Mouse (Mus musculus): ENCODE measurements at regions not wholly inside any gene's neighbourhood (a gene's known extent, or its start where the extent isn't known, plus 50 kb on each side); places are given as distances from the start of the nearest gene placed in this dataset.
A peak's percentile ranks its signal among the peaks of the same experiment; 100 is the strongest.

DNA sequence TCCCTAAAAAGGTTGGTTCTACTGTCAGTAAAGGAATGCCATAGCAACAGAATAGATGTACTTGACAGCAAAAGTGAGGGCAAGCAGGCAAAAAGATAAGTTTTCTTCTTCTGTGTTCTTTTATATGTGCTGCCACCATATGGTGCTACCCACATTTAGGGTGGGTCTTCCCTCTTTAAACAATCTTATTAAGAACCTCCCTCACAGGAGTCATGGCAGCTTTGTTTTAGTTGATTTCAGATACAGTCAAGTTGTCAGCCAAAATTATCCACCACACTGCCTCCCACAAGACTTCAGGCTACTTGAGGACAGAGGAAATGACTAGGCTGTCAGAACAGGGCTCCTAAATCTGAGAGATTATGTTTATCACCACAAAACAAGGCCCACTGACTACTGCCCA is 232.3 kb downstream of the Eepd1 start:
- Histone ChIP-seq H3K9ac (replicated peaks) (no peak overlapping the region), H3K9me3 (ENCODE audit: control insufficient read depth, low read length) (no peaks in the 10 kb centered on the region), H3K27me3 (ENCODE audit: control insufficient read depth, insufficient read depth, low read length) (no peaks in the 10 kb centered on the region), H3K36me3 (replicated peaks; ENCODE audit: control insufficient read depth, insufficient read depth, low read depth) (no peaks in the 10 kb centered on the region), H3K27ac (no peak overlapping the region), H3K4me1 (replicated peaks; ENCODE audit: control insufficient read depth in 2 of 2, insufficient read depth in 2 of 2, low read length in 1 of 2) (no peaks in the 10 kb centered on the region), H3K4me3 (ENCODE audit: insufficient read depth in 1 of 2, low read depth in 2 of 2, low read length in 2 of 2) (no peak overlapping the region), H3K4me2 (ENCODE audit: low read depth) (no peak overlapping the region)
- TF ChIP-seq CTCF (IDR thresholded peaks at IDR 0.05; ENCODE audit: low read depth) (no peak), EP300 (IDR thresholded peaks at IDR 0.05; ENCODE audit: low read depth) (no peak)
- ATAC-seq (ENCODE audit: insufficient read depth) (no peak), DNase-seq (ENCODE audit: low read depth in 3 of 3, low spot score in 3 of 3) (no peak)

- TF ChIP-seq EP300 (IDR thresholded peaks at IDR 0.05; ENCODE audit: low read depth) (no peak), CTCF (IDR thresholded peaks at IDR 0.05; ENCODE audit: low read depth) (peak; percentile 5; the same call in 1 of the 2 replicates)
- H3K27ac ChIP-seq = no peak overlapping the region
- H3K9ac ChIP-seq (replicated peaks) = no peak overlapping the region
- H3K36me3 ChIP-seq (replicated peaks; ENCODE audit: control insufficient read depth, insufficient read depth, low read depth) = no peaks in the 10 kb centered on the region
- H3K4me3 ChIP-seq (ENCODE audit: insufficient read depth in 1 of 2, low read depth in 2 of 2, low read length in 2 of 2) = no peak overlapping the region
- 40% methylated on average over 6 of the region's 6 CpGs for WGBS (ENCODE audit: insufficient replicate concordance)
- ATAC-seq (ENCODE audit: insufficient read depth) (no peak), DNase-seq (ENCODE audit: low read depth in 3 of 3, low spot score in 3 of 3) (no peak)
- H3K9me3 ChIP-seq (ENCODE audit: control insufficient read depth, low read length) = no peaks in the 10 kb centered on the region
- no peaks in the 10 kb centered on the region for H3K27me3 ChIP-seq (ENCODE audit: control insufficient read depth, insufficient read depth, low read length)
- no peaks in the 10 kb centered on the region for H3K4me1 ChIP-seq (replicated peaks; ENCODE audit: control insufficient read depth in 2 of 2, insufficient read depth in 2 of 2, low read length in 1 of 2)
- no peak overlapping the region for H3K4me2 ChIP-seq (ENCODE audit: low read depth)
Observed at GRCm38 (mm10) chr9:25744162-25744561, 262.8 kb downstream of the Eepd1 start.

DNA sequence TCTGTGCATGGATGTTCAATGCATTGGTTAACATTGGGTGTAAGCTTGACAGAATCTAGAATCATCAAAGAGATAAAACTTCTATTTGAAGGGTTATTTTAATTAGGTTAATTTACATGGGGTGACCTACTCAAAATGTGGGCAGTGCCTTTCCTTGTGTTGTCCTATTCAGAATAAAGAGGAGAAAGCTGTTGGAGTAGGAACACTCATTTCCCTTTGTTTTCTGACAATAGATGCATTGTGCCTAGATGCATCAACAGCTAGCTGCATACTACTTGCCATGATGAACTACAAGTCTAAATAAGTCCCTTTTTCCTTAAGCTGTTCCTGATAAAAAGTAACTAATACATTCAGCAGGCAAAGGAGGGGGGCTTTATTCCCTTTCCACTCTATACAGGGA is 269.8 kb downstream of the Eepd1 start:
- Histone ChIP-seq H3K4me3 (ENCODE audit: insufficient read depth in 1 of 2, low read depth in 2 of 2, low read length in 2 of 2) (no peak overlapping the region), H3K27me3 (ENCODE audit: control insufficient read depth, insufficient read depth, low read length) (no peaks in the 10 kb centered on the region), H3K9ac (replicated peaks) (no peak overlapping the region), H3K27ac (no peak overlapping the region), H3K9me3 (ENCODE audit: control insufficient read depth, low read length) (no peaks in the 10 kb centered on the region), H3K4me1 (replicated peaks; ENCODE audit: control insufficient read depth in 2 of 2, insufficient read depth in 2 of 2, low read length in 1 of 2) (no peaks in the 10 kb centered on the region), H3K36me3 (replicated peaks; ENCODE audit: control insufficient read depth, insufficient read depth, low read depth) (no peaks in the 10 kb centered on the region), H3K4me2 (ENCODE audit: low read depth) (no peak overlapping the region)
- TF ChIP-seq EP300 (IDR thresholded peaks at IDR 0.05; ENCODE audit: low read depth) (no peak), CTCF (IDR thresholded peaks at IDR 0.05; ENCODE audit: low read depth) (no peak)
- DNase-seq (ENCODE audit: low read depth in 3 of 3, low spot score in 3 of 3) (no peak), ATAC-seq (ENCODE audit: insufficient read depth) (no peak)

GRCm38 (mm10) chr9:25773899-25774298 is 292.6 kb downstream of the Eepd1 start:
- no peak for DNase-seq (ENCODE audit: low read depth in 3 of 3, low spot score in 3 of 3)
- TF ChIP-seq EP300 (IDR thresholded peaks at IDR 0.05; ENCODE audit: low read depth) (no peak), CTCF (IDR thresholded peaks at IDR 0.05; ENCODE audit: low read depth) (no peak)
- H3K36me3 ChIP-seq (replicated peaks; ENCODE audit: control insufficient read depth, insufficient read depth, low read depth) = no peaks in the 10 kb centered on the region
- no peak overlapping the region for H3K4me2 ChIP-seq (ENCODE audit: low read depth)
- 45% methylated on average over 3 of the region's 3 CpGs for WGBS (ENCODE audit: insufficient replicate concordance)
- no peak overlapping the region for H3K27ac ChIP-seq
- no peak overlapping the region for H3K4me3 ChIP-seq (ENCODE audit: insufficient read depth in 1 of 2, low read depth in 2 of 2, low read length in 2 of 2)
- H3K9ac ChIP-seq (replicated peaks) = no peak overlapping the region
- H3K4me1 ChIP-seq (replicated peaks; ENCODE audit: control insufficient read depth in 2 of 2, insufficient read depth in 2 of 2, low read length in 1 of 2) = no peaks in the 10 kb centered on the region
- no peaks in the 10 kb centered on the region for H3K27me3 ChIP-seq (ENCODE audit: control insufficient read depth, insufficient read depth, low read length)
- no peak for ATAC-seq (ENCODE audit: insufficient read depth)
- H3K9me3 ChIP-seq (ENCODE audit: control insufficient read depth, low read length) = no peaks in the 10 kb centered on the region

GRCm38 (mm10) chr9:25782631-25783030 is 301.3 kb downstream of the Eepd1 start:
- TF ChIP-seq CTCF (IDR thresholded peaks at IDR 0.05; ENCODE audit: low read depth) (no peak), EP300 (IDR thresholded peaks at IDR 0.05; ENCODE audit: low read depth) (no peak)
- Histone ChIP-seq H3K27ac (no peak overlapping the region), H3K4me2 (ENCODE audit: low read depth) (no peak overlapping the region), H3K36me3 (replicated peaks; ENCODE audit: control insufficient read depth, insufficient read depth, low read depth) (no peaks in the 10 kb centered on the region), H3K9ac (replicated peaks) (no peak overlapping the region), H3K9me3 (ENCODE audit: control insufficient read depth, low read length) (no peaks in the 10 kb centered on the region), H3K27me3 (ENCODE audit: control insufficient read depth, insufficient read depth, low read length) (no peaks in the 10 kb centered on the region), H3K4me1 (replicated peaks; ENCODE audit: control insufficient read depth in 2 of 2, insufficient read depth in 2 of 2, low read length in 1 of 2) (no peaks in the 10 kb centered on the region), H3K4me3 (ENCODE audit: insufficient read depth in 1 of 2, low read depth in 2 of 2, low read length in 2 of 2) (no peak overlapping the region)
- whole genome bisulfite sequencing (ENCODE audit: insufficient replicate concordance) = 82% methylated on average over 1 of the region's 1 CpGs
- ATAC-seq (ENCODE audit: insufficient read depth) = no peak
- no peak for DNase-seq (ENCODE audit: low read depth in 3 of 3, low spot score in 3 of 3)

Measured in liver, embryonic 14.5 days (tissue).